Mouse (Mus musculus) cerebellum, postnatal 36 days (tissue): ENCODE results near the gene Tert.

Experiments used
- DNase-seq, 2 experiments: peaks; one replicate each; pipeline ENCODE4 v3.0.0; 2021 to 2022; ENCODE audit warnings: mixed read lengths in 2 of 2

The Tert gene

GRCm38 (mm10) chr13:73677853-73678252, 51.1 kb downstream of the Tert start, which contains the start of gene Slc6a18:
Gene Slc6a18, minus strand, starts transcription at chr13:73678023.
- DNase-seq: no peak

- no peak for DNase-seq
Measured at GRCm38 (mm10) chr13:73679311-73679710, 52.6 kb downstream of the Tert start.

DNA sequence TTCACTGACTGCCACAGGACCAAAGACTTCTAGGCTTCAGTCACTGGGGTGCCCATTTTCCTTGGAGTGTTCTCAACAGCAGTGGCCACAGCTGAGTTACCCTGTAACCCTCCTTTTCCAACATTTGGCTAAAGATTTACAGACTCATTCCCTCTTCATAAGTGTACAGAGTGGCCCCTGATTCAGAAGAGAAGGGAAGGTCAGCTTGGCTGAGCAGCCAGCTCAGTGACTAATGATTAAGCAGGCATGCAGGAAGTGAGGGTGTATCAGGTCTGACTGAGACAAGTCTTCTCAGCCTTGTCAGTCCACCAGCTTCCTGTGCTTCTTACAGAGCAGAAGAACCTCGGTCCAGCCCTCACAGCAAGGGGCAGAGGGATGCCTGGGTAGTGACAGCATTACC, 53.7 kb downstream of the Tert start:
- no peak for DNase-seq

GRCm38 (mm10) chr13:73682226-73682625, 55.5 kb downstream of the Tert start:
- DNase-seq: no peak

- no peak for DNase-seq
Measured at GRCm38 (mm10) chr13:73683682-73684081, 57.0 kb downstream of the Tert start.

DNA sequence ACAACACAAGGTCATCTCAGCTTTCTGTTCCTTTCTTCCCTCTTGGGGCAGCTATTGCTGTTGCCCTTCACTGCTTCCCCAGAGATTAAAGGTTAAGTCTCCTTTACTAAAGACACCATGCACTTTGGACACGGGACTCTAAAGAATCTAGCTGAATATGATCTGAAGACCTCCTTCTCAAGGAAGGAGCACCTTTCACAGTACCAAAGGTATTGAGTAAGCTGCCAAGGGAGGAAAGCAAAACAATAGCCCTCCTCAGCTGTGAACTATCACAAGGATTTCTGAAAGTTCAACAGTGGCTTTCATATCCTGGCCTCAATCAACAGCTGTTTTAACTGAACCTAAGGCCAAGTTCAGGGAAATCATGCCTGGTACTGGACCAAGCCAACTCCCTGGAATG, 57.7 kb downstream of the Tert start:
- DNase-seq: no peak

- DNase-seq: no peak
Measured at GRCm38 (mm10) chr13:73685502-73685901, 58.8 kb downstream of the Tert start.

GRCm38 (mm10) chr13:73687601-73688000, 60.9 kb downstream of the Tert start:
- no peak for DNase-seq

- DNase-seq: no peak
Measured at GRCm38 (mm10) chr13:73688934-73689333, 62.2 kb downstream of the Tert start.

GRCm38 (mm10) chr13:73692249-73692868, 65.6 kb downstream of the Tert start:
- DNase-seq: peak; percentile 30 to 36

GRCm38 (mm10) chr13:73693333-73693732, 66.6 kb downstream of the Tert start:
- DNase-seq: no peak

- no peak for DNase-seq
Measured at GRCm38 (mm10) chr13:73694972-73695371, 68.3 kb downstream of the Tert start.

GRCm38 (mm10) chr13:73696529-73696928, 69.8 kb downstream of the Tert start:
- no peak for DNase-seq
